Mouse (Mus musculus): ENCODE measurements around the gene Plscr5. TPM values are rescaled to one million over a fixed set of nuclear protein-coding genes. Genes with fewer than 3 reads are reported as not detected.
"Not testable (repeated sequence)": the region's sequence is repeated elsewhere in the genome, so short reads cannot be mapped to it uniquely, and the experiment has no call there.

The Plscr5 gene
- polyA plus RNA-seq (2014; fragmentation: Nextera tagmentation; extraction: Ambion mirVana): not detected in 2 replicates

- H3K9ac ChIP-seq (ENCODE audit: low read length); H3K9me3 ChIP-seq (ENCODE audit: control insufficient read depth, low read length); H3K27ac ChIP-seq (ENCODE audit: low read depth); DNase-seq (ENCODE audit: low spot score); H3K4me2 ChIP-seq (ENCODE audit: low read length); ATAC-seq (replicated peaks; ENCODE audit: low FRiP score, low TSS enrichment, low read depth); H3K27me3 ChIP-seq (replicated peaks; ENCODE audit: control insufficient read depth, insufficient read depth, low read length); H3K4me3 ChIP-seq (ENCODE audit: low read depth, low read length); H3K36me3 ChIP-seq (ENCODE audit: control insufficient read depth, insufficient read depth, low read length); H3K4me1 ChIP-seq (replicated peaks; ENCODE audit: control insufficient read depth, insufficient read depth, low read length): not testable (repeated sequence)
- 67% methylated on average over 9 of the region's 9 CpGs for WGBS
These were observed at the start of gene Plscr5 for GRCm38 (mm10) chr9:92192636-92193035. Gene Plscr5, plus strand, starts transcription at chr9:92192936.

GRCm38 (mm10) chr9:92147555-92148248 lies 45.0 kb upstream of the Plscr5 start:
- no peak overlapping the region for H3K9ac ChIP-seq (ENCODE audit: low read length)
- no peak overlapping the region for H3K4me3 ChIP-seq (ENCODE audit: low read depth, low read length)
- no peak overlapping the region for H3K4me2 ChIP-seq (ENCODE audit: low read length)
- no peak overlapping the region for H3K27ac ChIP-seq (ENCODE audit: low read depth)
- no peaks in the 10 kb centered on the region for H3K27me3 ChIP-seq (replicated peaks; ENCODE audit: control insufficient read depth, insufficient read depth, low read length)
- 18% methylated on average over 7 of the region's 7 CpGs for WGBS
- no peaks in the 10 kb centered on the region for H3K4me1 ChIP-seq (replicated peaks; ENCODE audit: control insufficient read depth, insufficient read depth, low read length)
- no peaks in the 10 kb centered on the region for H3K9me3 ChIP-seq (ENCODE audit: control insufficient read depth, low read length)
- no peak for DNase-seq (ENCODE audit: low spot score)
- no peaks in the 10 kb centered on the region for H3K36me3 ChIP-seq (ENCODE audit: control insufficient read depth, insufficient read depth, low read length)
- ATAC-seq (replicated peaks; ENCODE audit: low FRiP score, low TSS enrichment, low read depth): no peak

GRCm38 (mm10) chr9:92162213-92162612 lies 30.5 kb upstream of the Plscr5 start:
- H3K27me3 ChIP-seq (replicated peaks; ENCODE audit: control insufficient read depth, insufficient read depth, low read length): no peaks in the 10 kb centered on the region
- DNase-seq (ENCODE audit: low spot score) (no peak), ATAC-seq (replicated peaks; ENCODE audit: low FRiP score, low TSS enrichment, low read depth) (no peak)
- no peaks in the 10 kb centered on the region for H3K36me3 ChIP-seq (ENCODE audit: control insufficient read depth, insufficient read depth, low read length)
- 79% methylated on average over 4 of the region's 4 CpGs for WGBS
- H3K4me3 ChIP-seq (ENCODE audit: low read depth, low read length): no peak overlapping the region
- H3K4me1 ChIP-seq (replicated peaks; ENCODE audit: control insufficient read depth, insufficient read depth, low read length): no peaks in the 10 kb centered on the region
- no peak overlapping the region for H3K4me2 ChIP-seq (ENCODE audit: low read length)
- H3K9me3 ChIP-seq (ENCODE audit: control insufficient read depth, low read length): no peaks in the 10 kb centered on the region
- no peak overlapping the region for H3K27ac ChIP-seq (ENCODE audit: low read depth)
- no peak overlapping the region for H3K9ac ChIP-seq (ENCODE audit: low read length)

GRCm38 (mm10) chr9:92173318-92173985 lies 19.3 kb upstream of the Plscr5 start:
- Histone ChIP-seq H3K27ac (ENCODE audit: low read depth) (no peak overlapping the region), H3K4me3 (ENCODE audit: low read depth, low read length) (no peak overlapping the region), H3K9ac (ENCODE audit: low read length) (no peak overlapping the region), H3K9me3 (ENCODE audit: control insufficient read depth, low read length) (no peaks in the 10 kb centered on the region), H3K4me2 (ENCODE audit: low read length) (no peak overlapping the region), H3K36me3 (ENCODE audit: control insufficient read depth, insufficient read depth, low read length) (no peaks in the 10 kb centered on the region), H3K27me3 (replicated peaks; ENCODE audit: control insufficient read depth, insufficient read depth, low read length) (no peaks in the 10 kb centered on the region), H3K4me1 (replicated peaks; ENCODE audit: control insufficient read depth, insufficient read depth, low read length) (peaks cover 7% of the 10 kb centered on the region; the same call in 1 of the 2 replicates)
- DNase-seq (ENCODE audit: low spot score) (no peak), ATAC-seq (replicated peaks; ENCODE audit: low FRiP score, low TSS enrichment, low read depth) (no peak)
- 91% methylated on average over 3 of the region's 3 CpGs for WGBS

GRCm38 (mm10) chr9:92174176-92175075 lies 18.3 kb upstream of the Plscr5 start:
- Histone ChIP-seq H3K4me1 (replicated peaks; ENCODE audit: control insufficient read depth, insufficient read depth, low read length) (peaks cover 7% of the 10 kb centered on the region; the same call in 1 of the 2 replicates), H3K9ac (ENCODE audit: low read length) (no peak overlapping the region), H3K27me3 (replicated peaks; ENCODE audit: control insufficient read depth, insufficient read depth, low read length) (no peaks in the 10 kb centered on the region), H3K9me3 (ENCODE audit: control insufficient read depth, low read length) (no peaks in the 10 kb centered on the region), H3K36me3 (ENCODE audit: control insufficient read depth, insufficient read depth, low read length) (no peaks in the 10 kb centered on the region), H3K4me3 (ENCODE audit: low read depth, low read length) (no peak overlapping the region), H3K27ac (ENCODE audit: low read depth) (no peak overlapping the region), H3K4me2 (ENCODE audit: low read length) (no peak overlapping the region)
- DNase-seq (ENCODE audit: low spot score) (no peak), ATAC-seq (replicated peaks; ENCODE audit: low FRiP score, low TSS enrichment, low read depth) (no peak)
- WGBS: 55% methylated on average over 15 of the region's 15 CpGs

GRCm38 (mm10) chr9:92178861-92179469 lies 13.8 kb upstream of the Plscr5 start:
- Histone ChIP-seq H3K4me2 (ENCODE audit: low read length) (no peak overlapping the region), H3K36me3 (ENCODE audit: control insufficient read depth, insufficient read depth, low read length) (no peaks in the 10 kb centered on the region), H3K4me3 (ENCODE audit: low read depth, low read length) (no peak overlapping the region), H3K4me1 (replicated peaks; ENCODE audit: control insufficient read depth, insufficient read depth, low read length) (peaks cover 7% of the 10 kb centered on the region; the same call in 1 of the 2 replicates), H3K27ac (ENCODE audit: low read depth) (no peak overlapping the region), H3K27me3 (replicated peaks; ENCODE audit: control insufficient read depth, insufficient read depth, low read length) (no peaks in the 10 kb centered on the region), H3K9me3 (ENCODE audit: control insufficient read depth, low read length) (no peaks in the 10 kb centered on the region), H3K9ac (ENCODE audit: low read length) (no peak overlapping the region)
- WGBS: 89% methylated on average over 2 of the region's 2 CpGs
- DNase-seq (ENCODE audit: low spot score) (no peak), ATAC-seq (replicated peaks; ENCODE audit: low FRiP score, low TSS enrichment, low read depth) (no peak)

- no peaks in the 10 kb centered on the region for H3K9me3 ChIP-seq (ENCODE audit: control insufficient read depth, low read length)
- ATAC-seq (replicated peaks; ENCODE audit: low FRiP score, low TSS enrichment, low read depth): no peak
- WGBS: 89% methylated on average over 2 of the region's 2 CpGs
These were observed 1.4 kb upstream of the Plscr5 start for GRCm38 (mm10) chr9:92191295-92191694.

GRCm38 (mm10) chr9:92198408-92198807 lies 5.7 kb downstream of the Plscr5 start:
- Histone ChIP-seq H3K4me3 (ENCODE audit: low read depth, low read length) (no peak overlapping the region), H3K27ac (ENCODE audit: low read depth) (no peak overlapping the region), H3K27me3 (replicated peaks; ENCODE audit: control insufficient read depth, insufficient read depth, low read length) (no peaks in the 10 kb centered on the region), H3K4me2 (ENCODE audit: low read length) (no peak overlapping the region), H3K36me3 (ENCODE audit: control insufficient read depth, insufficient read depth, low read length) (no peaks in the 10 kb centered on the region), H3K9me3 (ENCODE audit: control insufficient read depth, low read length) (no peaks in the 10 kb centered on the region), H3K4me1 (replicated peaks; ENCODE audit: control insufficient read depth, insufficient read depth, low read length) (no peaks in the 10 kb centered on the region), H3K9ac (ENCODE audit: low read length) (no peak overlapping the region)
- DNase-seq (ENCODE audit: low spot score) (no peak), ATAC-seq (replicated peaks; ENCODE audit: low FRiP score, low TSS enrichment, low read depth) (no peak)
- 59% methylated on average over 3 of the region's 3 CpGs for whole genome bisulfite sequencing

More at GRCm38 (mm10) chr9:92191295-92191694, 1.4 kb upstream of the Plscr5 start:
- H3K4me3 ChIP-seq (ENCODE audit: low read depth, low read length): no peak overlapping the region
- H3K4me2 ChIP-seq (ENCODE audit: low read length): no peak overlapping the region
- no peak overlapping the region for H3K9ac ChIP-seq (ENCODE audit: low read length)
- no peak for DNase-seq (ENCODE audit: low spot score)
- no peak overlapping the region for H3K27ac ChIP-seq (ENCODE audit: low read depth)
- no peaks in the 10 kb centered on the region for H3K36me3 ChIP-seq (ENCODE audit: control insufficient read depth, insufficient read depth, low read length)
- no peaks in the 10 kb centered on the region for H3K4me1 ChIP-seq (replicated peaks; ENCODE audit: control insufficient read depth, insufficient read depth, low read length)
- no peaks in the 10 kb centered on the region for H3K27me3 ChIP-seq (replicated peaks; ENCODE audit: control insufficient read depth, insufficient read depth, low read length)
